Mouse (Mus musculus) midbrain, postnatal 0 days (tissue): ENCODE results near the gene Ugt1a9. TPM values are rescaled to one million over a fixed set of nuclear protein-coding genes. Genes with fewer than 3 reads are reported as not detected.

ENCODE experiments used
- ATAC-seq: fragments of 200-750 bp; cut with Nextera tagmentation; 2 replicates; pipeline ENCODE4 v1.8.0; 2017; ENCODE audit warnings: moderate number of reproducible peaks, mild to moderate bottlenecking, moderate TSS enrichment, moderate library complexity; ENCODE audit not compliant: low FRiP score
- DNase-seq: peaks from one replicate; pipeline ENCODE4 v3.0.0-alpha.2; 2015; ENCODE audit warnings: low spot score
- H3K27ac ChIP-seq: fragments of 300-500 bp; sonication (generic); 2 replicates; pipeline ENCODE4 v1.5.1; 2014; ENCODE audit warnings: low read depth, mild to moderate bottlenecking, low read length, mixed read lengths
- H3K27me3 ChIP-seq: fragments of 300-500 bp; sonication (generic); 2 replicates; pipeline ENCODE4 v1.6.1; 2014; ENCODE audit warnings: low read length, control low read depth, mixed read lengths; ENCODE audit not compliant: insufficient read depth
- H3K36me3 ChIP-seq: fragments of 300-500 bp; sonication (generic); 2 replicates; pipeline ENCODE4 v1.6.1; 2014; ENCODE audit warnings: low read length, control low read depth, mixed read lengths; ENCODE audit not compliant: insufficient read depth
- H3K4me1 ChIP-seq: fragments of 300-500 bp; sonication (generic); 2 replicates; pipeline ENCODE4 v1.6.1; 2014; ENCODE audit warnings: mild to moderate bottlenecking, control low read depth, antibody characterized with exemption, low read length, mixed read lengths; ENCODE audit not compliant: insufficient read depth
- H3K4me2 ChIP-seq: fragments of 300-500 bp; sonication (generic); 2 replicates; pipeline ENCODE4 v1.6.1; 2014; ENCODE audit warnings: low read depth, mild to moderate bottlenecking, low read length, mixed read lengths; ENCODE audit not compliant: poor library complexity, severe bottlenecking
- H3K4me3 ChIP-seq: fragments of 300-500 bp; sonication (generic); 2 replicates; pipeline ENCODE4 v1.5.1; 2014; ENCODE audit warnings: low read depth, mild to moderate bottlenecking, low read length, moderate library complexity
- H3K9ac ChIP-seq: fragments of 300-500 bp; sonication (generic); replicated peaks from 2 replicates; pipeline ENCODE4 v1.6.1; 2014; ENCODE audit warnings: mild to moderate bottlenecking, low read length, moderate library complexity, mixed read lengths; ENCODE audit not compliant: poor library complexity, severe bottlenecking
- H3K9me3 ChIP-seq: fragments of 300-500 bp; sonication (generic); 2 replicates; pipeline ENCODE4 v1.6.1; 2016; ENCODE audit warnings: low read length, control low read depth
- CTCF ChIP-seq: IDR thresholded peaks from 2 replicates; pipeline ENCODE4 v1.5.1; 2016; ENCODE audit warnings: antibody characterized with exemption, mild to moderate bottlenecking
- WGBS: fragments of 180-500 bp; shearing (Covaris S2); extraction: QIAGEN DNeasy Blood & Tissue Kit; methylation state at CpG from one replicate; pipeline ENCODE4 v1.1.7; 2014; 5-methylcytosine and 5-hydroxymethylcytosine counted together
- polyA plus RNA-seq: library from polyadenylated mRNA; unstranded; fragments of >200 nt; fragmentation: Nextera tagmentation; extraction: Ambion mirVana; gene quantifications from 2 replicates; pipeline ENCODE4 v1.2.1, GENCODE M21; 2015
- total RNA-seq: library from RNA; depleted of rRNA; stranded (reverse); fragments of >200 nt; gene quantifications from 2 replicates; pipeline ENCODE4 v1.2.3, GENCODE M21; 2014

Gene Ugt1a9
- total and polyA plus RNA-seq, 2 experiments from 2014 or later = not detected

DNA sequence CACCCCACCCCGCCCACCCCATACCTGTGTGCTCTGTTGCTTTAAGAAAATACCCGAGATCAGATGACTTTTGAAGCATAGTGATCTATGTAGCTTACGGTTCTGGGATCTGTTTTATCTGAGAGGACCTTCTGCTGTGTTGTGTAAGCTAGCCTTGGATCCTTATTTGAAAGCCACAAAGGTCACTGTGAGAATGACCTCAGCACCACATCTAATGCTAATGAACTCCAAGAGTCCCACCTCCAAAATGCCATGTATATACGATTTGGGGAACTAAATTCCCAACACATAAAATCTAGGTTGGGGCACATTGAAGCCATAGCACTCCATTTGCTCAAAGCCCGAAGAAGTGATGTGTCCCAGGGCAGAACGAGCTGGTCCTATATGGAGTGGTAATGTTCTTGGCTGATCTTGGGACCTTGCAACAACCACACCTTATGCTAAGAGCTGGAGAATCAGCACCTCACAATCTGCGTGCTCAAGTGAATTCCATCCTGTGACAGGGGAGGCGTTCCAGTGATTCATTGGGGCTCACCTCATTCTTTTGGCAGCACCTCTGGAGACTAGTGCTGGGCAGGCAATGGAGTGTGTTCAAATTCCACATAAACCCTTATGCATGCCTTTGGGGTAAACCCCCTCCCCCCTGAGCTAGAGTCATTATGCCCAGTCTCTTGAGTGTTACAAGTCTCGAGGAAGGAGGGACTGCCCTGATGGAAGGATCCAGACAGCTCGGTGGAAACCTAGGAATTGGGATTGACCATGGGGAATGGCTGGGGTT, 186.5 kb downstream of the Ugt1a9 start:
- H3K4me2 ChIP-seq = no peak overlapping the region
- no peak overlapping the region for H3K27ac ChIP-seq
- H3K27me3 ChIP-seq = no peaks in the 10 kb centered on the region
- peaks cover 68% of the 10 kb centered on the region for H3K9me3 ChIP-seq
- no peak for TF ChIP-seq CTCF
- no peaks in the 10 kb centered on the region for H3K4me1 ChIP-seq
- no peak for DNase-seq
- ATAC-seq = no peak
- peaks cover 30% of the 10 kb centered on the region for H3K36me3 ChIP-seq
- WGBS = 80% methylated on average over 10 of the region's 10 CpGs
- H3K4me3 ChIP-seq = no peak overlapping the region
- no peak overlapping the region for H3K9ac ChIP-seq

DNA sequence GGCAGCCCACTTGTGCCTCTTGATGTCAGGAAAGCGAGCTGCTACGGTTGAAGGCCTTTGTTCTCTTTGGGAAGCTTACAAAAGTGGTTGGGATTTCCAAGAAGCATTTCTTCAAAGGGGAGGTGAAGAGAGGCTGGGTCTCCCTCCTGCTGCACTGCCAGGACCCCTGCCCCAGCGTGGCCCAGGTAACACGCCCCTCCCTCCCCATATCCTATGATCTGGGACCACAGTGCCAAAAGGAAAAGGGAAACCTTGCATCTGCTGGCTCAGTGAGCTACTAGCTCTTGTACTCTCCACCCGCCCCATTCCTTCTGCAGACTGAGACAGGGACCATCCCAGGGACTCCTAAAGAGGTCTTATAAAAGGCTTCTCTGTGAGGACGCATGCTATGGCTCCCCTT, 187.1 kb downstream of the Ugt1a9 start:
- Histone ChIP-seq H3K4me2 (no peak overlapping the region), H3K9me3 (peaks cover 62% of the 10 kb centered on the region), H3K36me3 (peaks cover 36% of the 10 kb centered on the region), H3K27ac (no peak overlapping the region), H3K27me3 (no peaks in the 10 kb centered on the region), H3K4me3 (no peak overlapping the region), H3K9ac (no peak overlapping the region), H3K4me1 (no peaks in the 10 kb centered on the region)
- ATAC-seq (no peak), DNase-seq (no peak)
- no peak for TF ChIP-seq CTCF
- 82% methylated on average over 6 of the region's 6 CpGs for WGBS

DNA sequence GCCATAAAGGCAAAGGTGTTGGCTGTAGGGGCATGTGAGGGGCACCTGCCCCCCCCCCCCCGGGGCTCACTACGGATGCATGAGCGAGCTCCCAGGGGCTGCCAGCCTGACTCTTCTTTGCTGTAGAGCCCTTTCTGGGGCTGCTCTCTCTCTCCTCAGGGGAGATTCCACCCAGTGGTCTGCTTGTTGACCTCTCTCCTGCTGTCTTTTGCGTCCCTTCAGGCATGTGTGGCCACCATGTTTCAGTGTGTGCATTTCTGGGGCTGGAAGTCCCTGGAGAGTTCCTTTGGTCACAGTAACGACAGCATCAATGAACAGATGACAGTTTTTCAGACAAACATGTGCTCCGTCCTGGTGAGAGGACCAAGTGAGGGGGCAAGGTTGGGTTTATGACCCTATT, 187.8 kb downstream of the Ugt1a9 start:
- peaks cover 55% of the 10 kb centered on the region for H3K9me3 ChIP-seq
- H3K27ac ChIP-seq = no peak overlapping the region
- no peak for ATAC-seq
- DNase-seq = no peak
- no peaks in the 10 kb centered on the region for H3K4me1 ChIP-seq
- no peaks in the 10 kb centered on the region for H3K27me3 ChIP-seq
- no peak for TF ChIP-seq CTCF
- WGBS = 68% methylated on average over 6 of the region's 6 CpGs
- no peak overlapping the region for H3K9ac ChIP-seq
- H3K4me3 ChIP-seq = no peak overlapping the region
- H3K4me2 ChIP-seq = no peak overlapping the region
- H3K36me3 ChIP-seq = peaks cover 42% of the 10 kb centered on the region

DNA sequence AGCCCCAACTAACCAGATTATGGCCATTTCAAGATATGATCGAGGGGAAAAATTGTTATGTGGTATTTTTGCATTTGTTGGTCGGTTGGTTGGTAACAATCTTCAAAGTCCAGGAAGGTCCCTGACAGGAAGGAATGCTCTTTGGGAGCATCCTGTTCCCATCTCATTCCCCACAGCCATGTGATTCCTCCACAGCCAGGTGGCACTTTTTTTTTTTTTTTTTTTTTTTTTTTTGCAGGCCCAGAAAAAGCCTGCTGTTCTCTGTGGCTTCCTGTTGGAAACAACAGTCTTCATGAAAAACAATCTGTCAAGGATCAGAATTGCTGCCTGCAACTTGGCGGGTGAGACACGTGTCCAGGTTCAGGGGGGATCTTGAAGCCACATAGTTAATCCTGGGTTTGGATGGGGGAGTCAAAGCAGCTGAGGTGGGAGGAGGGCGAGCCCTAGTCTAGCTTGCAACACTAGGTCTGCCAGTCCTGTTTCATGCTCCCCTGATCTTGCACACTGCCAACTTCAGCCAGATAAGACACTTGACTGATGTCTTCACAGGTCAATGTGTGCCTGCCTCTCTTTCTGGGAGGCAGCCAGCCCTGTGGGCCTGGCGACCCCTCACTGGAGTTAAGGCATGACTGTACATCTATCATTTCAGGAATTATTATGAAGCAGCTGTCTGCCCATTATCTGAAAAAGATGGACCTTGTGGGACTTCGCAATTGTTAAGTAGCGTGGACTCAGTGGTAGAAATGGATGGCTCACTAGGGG, 188.5 kb downstream of the Ugt1a9 start:
- ATAC-seq = no peak
- Histone ChIP-seq H3K4me2 (no peak overlapping the region), H3K9ac (peak overlapping the region; percentile 3), H3K27me3 (no peaks in the 10 kb centered on the region), H3K27ac (no peak overlapping the region), H3K4me3 (no peak overlapping the region), H3K4me1 (no peaks in the 10 kb centered on the region), H3K36me3 (peaks cover 49% of the 10 kb centered on the region), H3K9me3 (peaks cover 48% of the 10 kb centered on the region)
- no peak for TF ChIP-seq CTCF
- 79% methylated on average over 8 of the region's 8 CpGs for WGBS
- peak; percentile 79 for DNase-seq

DNA sequence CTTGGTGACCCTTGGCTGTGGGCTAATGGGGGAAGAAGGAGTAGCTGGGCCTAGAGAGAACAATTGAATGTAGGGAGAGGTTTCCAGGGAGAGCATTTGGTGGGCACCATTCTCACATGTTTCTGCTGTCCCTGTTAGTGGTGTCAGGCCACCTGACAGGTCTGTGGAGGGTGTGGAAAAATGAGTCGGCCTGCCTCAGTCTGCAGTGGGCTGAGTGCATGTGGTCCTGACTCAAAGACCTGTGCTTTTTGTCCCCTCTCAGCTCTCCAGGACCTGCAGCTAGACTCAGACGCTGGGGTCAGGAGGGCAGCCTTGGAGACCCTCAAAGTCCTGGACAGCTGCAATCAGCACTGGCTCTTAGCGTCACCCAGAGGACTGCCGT, 189.0 kb downstream of the Ugt1a9 start:
- Histone ChIP-seq H3K27me3 (no peaks in the 10 kb centered on the region), H3K27ac (no peak overlapping the region), H3K9ac (peak overlapping the region; percentile 3; the same call in 1 of the 2 replicates), H3K4me2 (no peak overlapping the region), H3K9me3 (peaks cover 43% of the 10 kb centered on the region), H3K4me3 (no peak overlapping the region), H3K36me3 (peaks cover 55% of the 10 kb centered on the region), H3K4me1 (no peaks in the 10 kb centered on the region)
- TF ChIP-seq CTCF = no peak
- WGBS = 80% methylated on average over 4 of the region's 4 CpGs
- ATAC-seq (no peak), DNase-seq (no peak)

DNA sequence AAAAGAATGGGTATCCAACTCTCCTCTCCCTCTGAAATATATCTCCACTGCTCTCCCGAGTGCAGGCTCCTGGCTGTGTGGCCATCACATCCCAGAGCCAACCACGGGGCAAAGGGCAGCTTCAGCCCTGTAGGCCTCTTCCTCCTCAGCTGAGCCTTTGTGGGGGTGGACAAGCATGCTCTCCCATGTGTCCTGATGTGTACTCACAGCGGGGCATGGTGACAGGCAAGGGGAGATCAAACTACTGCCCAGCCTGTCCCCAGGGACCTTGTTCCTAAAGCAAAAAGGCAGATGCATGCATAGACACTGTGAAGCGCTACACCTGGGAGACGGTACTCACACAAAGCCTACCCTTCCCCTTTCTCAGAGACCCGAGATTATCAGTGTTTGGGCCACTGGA, 189.5 kb downstream of the Ugt1a9 start:
- H3K36me3 ChIP-seq = peaks cover 60% of the 10 kb centered on the region
- no peak for DNase-seq
- no peaks in the 10 kb centered on the region for H3K4me1 ChIP-seq
- no peak for TF ChIP-seq CTCF
- no peak overlapping the region for H3K4me3 ChIP-seq
- H3K4me2 ChIP-seq = no peak overlapping the region
- H3K27ac ChIP-seq = no peak overlapping the region
- no peaks in the 10 kb centered on the region for H3K27me3 ChIP-seq
- WGBS = 78% methylated on average over 6 of the region's 6 CpGs
- no peak overlapping the region for H3K9ac ChIP-seq
- ATAC-seq = 0 out of 2 replicates have a peak, but pooled peaks have one; percentile 2
- peaks cover 38% of the 10 kb centered on the region for H3K9me3 ChIP-seq
